Mouse (Mus musculus) bone marrow, adult 2 months (tissue): ENCODE data around the gene Gpbp1. TPM values are rescaled to one million over a fixed set of nuclear protein-coding genes. Genes with fewer than 3 reads are reported as not detected.

Experiments used
- H3K27ac ChIP-seq: fragments of 200-500 bp; 2 replicates; pipeline ENCODE4 v1.5.1; 2012; ENCODE audit warnings: low read depth, mild to moderate bottlenecking, control low read depth, inconsistent platforms, low read length; ENCODE audit not compliant: control insufficient read depth, poor library complexity, insufficient read depth
- H3K4me1 ChIP-seq: fragments of 200-500 bp; 2 replicates; pipeline ENCODE4 v1.6.1; 2011; ENCODE audit warnings: low read length; ENCODE audit not compliant: control insufficient read depth, insufficient read depth
- H3K4me3 ChIP-seq: fragments of 200-500 bp; replicated peaks from 2 replicates; pipeline ENCODE3; 2011; ENCODE audit warnings: mild to moderate bottlenecking, low read depth, low read length, control low read depth; ENCODE audit not compliant: control insufficient read depth
- CTCF ChIP-seq: fragments of 200-500 bp; IDR thresholded peaks from 2 replicates; pipeline ENCODE4 v1.5.1; 2011; ENCODE audit warnings: low read length, control low read depth; ENCODE audit not compliant: control insufficient read depth, insufficient read depth
- POLR2A ChIP-seq: fragments of 200-500 bp; IDR thresholded peaks from 2 replicates; pipeline ENCODE4 v1.6.1; 2011; ENCODE audit warnings: low read depth, mild to moderate bottlenecking, control low read depth, low read length, borderline replicate concordance; ENCODE audit not compliant: control insufficient read depth
- WGBS: fragments of 180-500 bp; shearing (Covaris S2); methylation state at CpG from one replicate; pipeline ENCODE4 v1.1.7; 2018; 5-methylcytosine and 5-hydroxymethylcytosine counted together
- polyA plus RNA-seq: library from polyadenylated mRNA; stranded (reverse); fragments of >200 nt; gene quantifications from 2 replicates; pipeline ENCODE4 v1.2.4, GENCODE M21; 2011; ENCODE audit warnings: low replicate concordance; ENCODE audit not compliant: missing spikeins, insufficient read depth, insufficient read length

The Gpbp1 gene
- polyA plus RNA-seq, 1 experiment: 98.2 TPM

GRCm38 (mm10) chr13:111395528-111395927, 94.4 kb downstream of the Gpbp1 start:
- H3K4me3 ChIP-seq: no peak overlapping the region
- WGBS: 78% methylated on average over 7 of the region's 7 CpGs
- H3K27ac ChIP-seq: no peak overlapping the region
- H3K4me1 ChIP-seq: no peaks in the 10 kb centered on the region
- TF ChIP-seq POLR2A (no peak), CTCF (no peak)

GRCm38 (mm10) chr13:111394904-111395303, 95.0 kb downstream of the Gpbp1 start:
- Histone ChIP-seq H3K27ac (no peak overlapping the region), H3K4me1 (no peaks in the 10 kb centered on the region), H3K4me3 (no peak overlapping the region)
- 42% methylated on average over 4 of the region's 4 CpGs for WGBS
- no peak for TF ChIP-seq POLR2A
- TF ChIP-seq CTCF: no peak

- TF ChIP-seq CTCF (no peak), POLR2A (no peak)
- no peaks in the 10 kb centered on the region for H3K4me1 ChIP-seq
- no peak overlapping the region for H3K4me3 ChIP-seq
- 86% methylated on average over 8 of the region's 8 CpGs for whole genome bisulfite sequencing
- H3K27ac ChIP-seq: no peak overlapping the region
These were observed 95.6 kb downstream of the Gpbp1 start for GRCm38 (mm10) chr13:111394341-111394740.

GRCm38 (mm10) chr13:111393426-111393825, 96.5 kb downstream of the Gpbp1 start:
- H3K4me1 ChIP-seq: no peaks in the 10 kb centered on the region
- no peak overlapping the region for H3K4me3 ChIP-seq
- WGBS: 84% methylated on average over 6 of the region's 6 CpGs
- no peak overlapping the region for H3K27ac ChIP-seq
- TF ChIP-seq CTCF: no peak
- no peak for TF ChIP-seq POLR2A

- no peaks in the 10 kb centered on the region for H3K4me1 ChIP-seq
These were observed 98.5 kb downstream of the Gpbp1 start for GRCm38 (mm10) chr13:111391426-111391825.

GRCm38 (mm10) chr13:111391011-111391410, 98.9 kb downstream of the Gpbp1 start:
- 79% methylated on average over 1 of the region's 1 CpGs for WGBS
- TF ChIP-seq CTCF (no peak), POLR2A (no peak)
- no peak overlapping the region for H3K27ac ChIP-seq

More at GRCm38 (mm10) chr13:111391426-111391825, 98.5 kb downstream of the Gpbp1 start:
- TF ChIP-seq POLR2A (no peak), CTCF (no peak)
- Histone ChIP-seq H3K27ac (no peak overlapping the region), H3K4me3 (no peak overlapping the region)
- 86% methylated on average over 5 of the region's 5 CpGs for WGBS

GRCm38 (mm10) chr13:111384011-111384985, 105.6 kb downstream of the Gpbp1 start:
- TF ChIP-seq CTCF: no peak
- TF ChIP-seq POLR2A: no peak
- H3K27ac ChIP-seq: no peak overlapping the region
- H3K4me1 ChIP-seq: no peaks in the 10 kb centered on the region
- WGBS: 74% methylated on average over 12 of the region's 12 CpGs
- H3K4me3 ChIP-seq: no peak overlapping the region

More at GRCm38 (mm10) chr13:111391011-111391410, 98.9 kb downstream of the Gpbp1 start:
- Histone ChIP-seq H3K4me3 (no peak overlapping the region), H3K4me1 (no peaks in the 10 kb centered on the region)

Other genes with a start within 250 kb of the Gpbp1 start
- gene Actbl2, start 235.1 kb downstream of the Gpbp1 start, polyA plus RNA-seq: not detected in 2 replicates
- gene Gm49496, start 59.8 kb upstream of the Gpbp1 start, polyA plus RNA-seq: 1.0 TPM in 1 of 2 replicates, not detected in the other
- not detected in 2 replicates for gene Gm10198, start 102.7 kb upstream of the Gpbp1 start, polyA plus RNA-seq
- 15.3 and 22.4 TPM in 2 replicates for gene Mier3, start 190.9 kb upstream of the Gpbp1 start, polyA plus RNA-seq